Mouse (Mus musculus) lung, postnatal 0 days (tissue): ENCODE measurements around the gene Hhipl1. TPM values are rescaled to one million over a fixed set of nuclear protein-coding genes. Genes with fewer than 3 reads are reported as not detected.
A peak's percentile ranks its signal among the peaks of the same experiment; 100 is the strongest.

Experiments
- ATAC-seq: fragments of 200-750 bp; cut with Nextera tagmentation; 2 replicates; pipeline ENCODE4 v1.8.0; 2017; ENCODE audit warnings: moderate library complexity
- DNase-seq: peaks from one replicate; pipeline ENCODE4 v3.0.0-alpha.2; 2016; ENCODE audit warnings: low spot score
- H3K27ac ChIP-seq: fragments of 300-500 bp; sonication (generic); 2 replicates; pipeline ENCODE4 v1.5.1; 2014; ENCODE audit warnings: antibody characterized with exemption, mild to moderate bottlenecking, low read length, mixed read lengths
- H3K27me3 ChIP-seq: fragments of 300-500 bp; sonication (generic); replicated peaks from 2 replicates; pipeline ENCODE4 v1.6.1; 2014; ENCODE audit warnings: low read length, mixed read lengths; ENCODE audit not compliant: insufficient read depth
- H3K36me3 ChIP-seq: fragments of 300-500 bp; sonication (generic); 2 replicates; pipeline ENCODE4 v1.6.1; 2014; ENCODE audit warnings: low read length, mixed read lengths; ENCODE audit not compliant: insufficient read depth
- H3K4me1 ChIP-seq: fragments of 300-500 bp; sonication (generic); 2 replicates; pipeline ENCODE4 v1.6.1; 2014; ENCODE audit warnings: antibody characterized with exemption, low read depth, low read length, mixed read lengths; ENCODE audit not compliant: insufficient read depth
- H3K4me2 ChIP-seq: fragments of 300-500 bp; sonication (generic); replicated peaks from 2 replicates; pipeline ENCODE4 v1.6.1; 2014; ENCODE audit warnings: low read depth, mild to moderate bottlenecking, low read length, moderate library complexity, mixed read lengths
- H3K4me3 ChIP-seq: fragments of 300-500 bp; sonication (generic); 2 replicates; pipeline ENCODE4 v1.5.1; 2014; ENCODE audit warnings: low read depth, low read length
- H3K9ac ChIP-seq: fragments of 300-500 bp; sonication (generic); replicated peaks from 2 replicates; pipeline ENCODE4 v1.6.1; 2014; ENCODE audit warnings: low read depth, mild to moderate bottlenecking
- H3K9me3 ChIP-seq: fragments of 300-500 bp; sonication (generic); 2 replicates; pipeline ENCODE4 v1.6.1; 2016; ENCODE audit warnings: low read length, mixed read lengths
- CTCF ChIP-seq: IDR thresholded peaks from 2 replicates; pipeline ENCODE4 v1.5.1; 2016; ENCODE audit warnings: antibody characterized with exemption, mild to moderate bottlenecking
- EP300 ChIP-seq: IDR thresholded peaks from 2 replicates; pipeline ENCODE4 v1.6.1; 2016; ENCODE audit warnings: antibody characterized with exemption, mild to moderate bottlenecking, control low read depth
- WGBS: fragments of 180-500 bp; shearing (Covaris S2); extraction: QIAGEN DNeasy Blood & Tissue Kit; methylation state at CpG from one replicate; pipeline ENCODE4 v1.1.7; 2014; 5-methylcytosine and 5-hydroxymethylcytosine counted together
- polyA plus RNA-seq: library from polyadenylated mRNA; unstranded; fragments of >200 nt; fragmentation: Nextera tagmentation; extraction: Ambion mirVana; gene quantifications from 2 replicates; pipeline ENCODE4 v1.2.1, GENCODE M21; 2015

Gene Hhipl1
- polyA plus RNA-seq, 1 experiment from 2014 or later = 0.35 TPM

GRCm38 (mm10) chr12:108310041-108310440 lies 4.0 kb downstream of the Hhipl1 start:
- DNase-seq (no peak), ATAC-seq (no peak)
- 82% methylated on average over 4 of the region's 4 CpGs for WGBS
- Histone ChIP-seq H3K9me3 (no peaks in the 10 kb centered on the region), H3K4me2 (no peak overlapping the region), H3K9ac (no peak overlapping the region), H3K4me1 (peaks cover 4% of the 10 kb centered on the region; the same call in 1 of the 2 replicates), H3K36me3 (no peaks in the 10 kb centered on the region), H3K27me3 (peaks cover 4% of the 10 kb centered on the region; the same call in 1 of the 2 replicates), H3K4me3 (no peak overlapping the region), H3K27ac (peak overlapping the region; percentile 43; the same call in 1 of the 2 replicates)
- TF ChIP-seq CTCF = no peak
- TF ChIP-seq EP300 = no peak

- Histone ChIP-seq H3K27me3 (no peaks in the 10 kb centered on the region), H3K27ac (0 out of 2 replicates have a peak overlapping the region, but pooled peaks have one; percentile 43), H3K4me3 (no peak overlapping the region), H3K9ac (no peak overlapping the region), H3K4me2 (no peak overlapping the region), H3K4me1 (peaks cover 4% of the 10 kb centered on the region; the same call in 1 of the 2 replicates), H3K9me3 (no peaks in the 10 kb centered on the region), H3K36me3 (no peaks in the 10 kb centered on the region)
- no peak for ATAC-seq
- TF ChIP-seq EP300 (no peak), CTCF (no peak)
- DNase-seq = no peak
- WGBS = 64% methylated on average over 7 of the region's 7 CpGs
Observed at GRCm38 (mm10) chr12:108310456-108311027, 4.5 kb downstream of the Hhipl1 start.

DNA sequence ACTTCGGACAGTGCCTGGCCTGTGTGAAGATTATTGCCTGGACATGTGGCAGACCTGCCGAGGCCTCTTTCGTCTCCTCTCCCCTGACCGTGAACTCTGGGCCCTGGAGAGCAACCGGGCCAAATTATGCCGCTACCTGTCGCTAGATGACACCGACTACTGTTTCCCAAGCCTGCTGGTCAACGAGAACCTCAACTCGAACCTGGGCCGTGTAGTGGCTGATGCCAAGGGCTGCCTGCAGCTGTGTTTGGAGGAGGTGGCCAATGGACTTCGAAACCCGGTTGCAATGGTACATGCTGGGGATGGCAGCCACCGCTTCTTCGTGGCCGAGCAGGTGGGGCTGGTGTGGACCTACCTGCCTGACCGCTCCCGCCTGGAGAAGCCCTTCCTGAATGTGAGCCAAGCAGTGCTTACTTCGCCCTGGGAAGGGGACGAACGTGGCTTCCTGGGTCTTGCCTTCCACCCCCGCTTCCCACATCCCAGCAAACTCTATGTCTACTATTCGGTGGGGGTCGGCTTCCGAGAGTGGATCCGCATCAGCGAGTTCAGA lies 5.7 kb downstream of the Hhipl1 start:
- H3K27ac ChIP-seq = no peak overlapping the region

GRCm38 (mm10) chr12:108312432-108312851 lies 6.4 kb downstream of the Hhipl1 start:
- peaks cover 5% of the 10 kb centered on the region; the same call in 1 of the 2 replicates for H3K27me3 ChIP-seq
- H3K9me3 ChIP-seq = no peaks in the 10 kb centered on the region
- no peak overlapping the region for H3K27ac ChIP-seq
- no peak overlapping the region for H3K4me3 ChIP-seq
- DNase-seq = peak; percentile 64
- 52% methylated on average over 6 of the region's 6 CpGs for WGBS
- no peak for TF ChIP-seq CTCF
- TF ChIP-seq EP300 = no peak
- peaks cover 4% of the 10 kb centered on the region; the same call in 1 of the 2 replicates for H3K4me1 ChIP-seq
- no peak overlapping the region for H3K9ac ChIP-seq
- peak; percentile 8; the same call in 1 of the 2 replicates for ATAC-seq
- no peaks in the 10 kb centered on the region for H3K36me3 ChIP-seq
- no peak overlapping the region for H3K4me2 ChIP-seq

More for the DNA sequence above, 5.7 kb downstream of the Hhipl1 start:
- TF ChIP-seq EP300 = no peak
- TF ChIP-seq CTCF = no peak
- no peak for DNase-seq
- no peaks in the 10 kb centered on the region for H3K9me3 ChIP-seq
- no peak overlapping the region for H3K9ac ChIP-seq
- H3K4me1 ChIP-seq = peaks cover 4% of the 10 kb centered on the region; the same call in 1 of the 2 replicates
- no peak overlapping the region for H3K4me2 ChIP-seq
- no peak overlapping the region for H3K4me3 ChIP-seq
- H3K36me3 ChIP-seq = no peaks in the 10 kb centered on the region
- WGBS = 86% methylated on average over 27 of the region's 27 CpGs
- no peak for ATAC-seq
- H3K27me3 ChIP-seq = peaks cover under 1% of the 10 kb centered on the region; the same call in 1 of the 2 replicates

GRCm38 (mm10) chr12:108313244-108313772 lies 7.2 kb downstream of the Hhipl1 start:
- H3K9ac ChIP-seq = no peak overlapping the region

DNA sequence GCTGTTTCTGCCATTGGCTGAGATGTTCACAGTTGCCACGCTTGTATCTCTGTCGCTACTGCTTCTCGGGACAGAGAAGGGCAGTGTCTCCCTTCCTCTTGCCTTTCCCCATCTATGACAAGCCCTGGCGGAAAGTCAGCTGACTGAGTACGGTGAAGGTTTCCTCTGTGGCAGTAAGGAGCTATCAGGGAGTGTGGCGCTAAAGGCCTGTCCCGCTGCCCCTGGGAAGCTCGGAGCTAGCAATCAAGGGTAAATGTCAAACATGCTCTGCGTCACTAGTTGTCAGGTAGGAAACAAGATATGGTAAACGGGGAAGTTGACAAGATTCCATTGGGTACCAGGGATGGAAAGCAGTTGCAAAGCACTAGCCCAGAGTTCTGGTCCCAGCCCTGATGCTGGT lies 9.7 kb downstream of the Hhipl1 start:
- Histone ChIP-seq H3K27ac (no peak overlapping the region), H3K9ac (no peak overlapping the region), H3K4me2 (no peak overlapping the region), H3K9me3 (no peaks in the 10 kb centered on the region), H3K36me3 (no peaks in the 10 kb centered on the region), H3K4me3 (no peak overlapping the region), H3K4me1 (no peaks in the 10 kb centered on the region), H3K27me3 (peaks cover 25% of the 10 kb centered on the region)
- TF ChIP-seq CTCF (no peak), EP300 (no peak)
- DNase-seq (no peak), ATAC-seq (no peak)
- WGBS = 38% methylated on average over 10 of the region's 10 CpGs

More at GRCm38 (mm10) chr12:108313244-108313772, 7.2 kb downstream of the Hhipl1 start:
- ATAC-seq (no peak), DNase-seq (no peak)
- H3K36me3 ChIP-seq = no peaks in the 10 kb centered on the region
- 94% methylated on average over 1 of the region's 1 CpGs for WGBS
- no peak overlapping the region for H3K4me3 ChIP-seq
- no peak overlapping the region for H3K4me2 ChIP-seq
- no peak for TF ChIP-seq EP300
- TF ChIP-seq CTCF = no peak
- H3K9me3 ChIP-seq = no peaks in the 10 kb centered on the region
- peaks cover 12% of the 10 kb centered on the region for H3K27me3 ChIP-seq
- H3K4me1 ChIP-seq = peaks cover 4% of the 10 kb centered on the region; the same call in 1 of the 2 replicates
- H3K27ac ChIP-seq = no peak overlapping the region
